Mouse (Mus musculus) 416B (cell line): Measurements from ENCODE around the gene Gmpr2.

Experiments
- DNase-seq: peaks from one replicate; pipeline ENCODE4 v3.0.0; 2011; ENCODE audit warnings: low read depth

Gene Gmpr2

DNA sequence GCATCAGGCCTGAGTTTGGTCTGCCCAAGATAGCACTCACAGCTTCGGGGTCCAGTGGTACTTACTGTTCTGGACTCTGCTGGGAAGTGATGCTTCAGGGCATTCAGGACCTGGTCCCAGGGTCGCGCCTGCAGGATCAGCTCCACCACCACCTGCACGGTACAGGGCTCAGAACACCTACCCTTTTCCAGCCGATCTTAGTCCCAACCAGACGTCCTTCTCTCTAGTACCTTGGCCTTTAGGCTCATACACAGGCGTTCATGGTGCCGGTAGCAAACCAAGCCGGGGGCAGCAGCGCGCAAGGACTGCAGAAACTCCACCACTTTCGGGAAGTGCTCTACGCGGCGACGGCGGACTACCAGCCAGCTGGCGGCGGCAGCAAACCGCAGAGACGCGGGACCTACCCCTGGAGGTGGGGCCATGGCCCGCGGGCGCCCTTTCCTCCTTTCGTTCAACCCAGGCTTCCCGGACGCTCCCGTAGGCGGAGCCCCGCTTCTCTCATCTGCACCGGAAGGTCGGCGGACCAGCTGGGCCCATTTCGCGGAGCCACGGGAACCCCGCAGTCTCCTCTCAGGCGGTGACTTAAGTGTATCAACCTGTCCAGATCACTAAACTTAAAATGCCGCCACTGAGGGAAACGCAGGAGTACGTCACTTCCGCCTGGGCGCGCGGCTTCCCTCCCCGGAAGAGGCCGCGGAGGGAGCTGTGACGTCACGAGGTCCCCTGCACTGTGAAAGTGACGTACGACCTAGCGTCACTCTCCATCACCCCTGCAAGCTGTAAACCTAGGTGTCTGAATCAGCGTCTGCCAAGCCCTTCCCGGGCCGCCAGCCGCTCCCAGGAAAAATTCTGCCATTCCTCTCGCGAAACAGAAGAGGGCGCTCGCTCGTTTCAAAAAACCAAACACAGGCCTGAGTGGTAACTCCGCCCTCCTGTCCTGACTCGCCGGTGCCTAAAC is 9.7 kb downstream of the Gmpr2 start, which contains the start of gene Tinf2:
Gene Tinf2 (minus strand): TSS at position 661 of the 958 bp plus-strand sequence.
- DNase-seq, result peak; percentile 98

- no peak for DNase-seq
These were observed 10.4 kb downstream of the Gmpr2 start for GRCm38 (mm10) chr14:55682118-55682493.

GRCm38 (mm10) chr14:55689433-55689832 is 17.7 kb downstream of the Gmpr2 start:
- no peak for DNase-seq

DNA sequence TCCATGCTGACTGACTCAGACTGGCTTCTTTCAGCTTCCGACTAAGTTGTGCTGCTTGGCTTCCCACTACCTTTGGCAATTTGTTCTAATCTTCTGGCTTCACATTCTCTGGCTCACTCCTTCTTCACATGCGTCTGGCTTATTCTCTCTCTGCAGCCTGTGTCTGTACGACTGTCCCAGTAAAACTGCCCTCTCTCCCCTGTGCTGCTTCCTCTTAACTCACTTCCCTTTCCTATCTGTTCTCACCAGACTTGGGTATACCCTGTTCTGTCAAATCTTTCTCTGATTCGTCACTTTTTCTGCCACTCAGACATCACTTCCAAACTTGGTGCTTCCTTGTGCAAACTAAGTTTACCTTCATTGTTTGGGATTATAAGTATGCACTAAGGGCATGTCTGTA is 25.5 kb downstream of the Gmpr2 start:
- peak; percentile 84 for DNase-seq

GRCm38 (mm10) chr14:55701131-55701530 is 29.4 kb downstream of the Gmpr2 start:
- no peak for DNase-seq

DNA sequence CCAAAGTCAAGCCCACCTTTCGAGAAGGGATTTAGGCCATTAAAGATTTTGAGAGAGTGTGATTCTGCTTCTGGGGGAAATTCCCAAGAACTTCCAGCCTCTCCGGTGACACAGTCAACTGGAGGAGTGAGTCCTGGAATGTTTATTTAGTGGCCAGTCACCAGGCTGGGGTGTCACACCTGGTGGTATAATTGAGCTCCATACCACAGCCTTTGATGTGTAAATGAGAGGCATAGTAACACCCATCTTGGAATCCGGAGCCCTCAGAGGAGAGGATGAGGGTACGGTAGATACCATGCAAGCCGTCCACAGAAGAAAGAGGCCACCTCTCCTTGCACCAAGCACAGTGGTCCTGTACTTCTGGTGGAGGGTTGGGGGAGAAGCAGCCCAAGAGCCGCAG is 31.0 kb downstream of the Gmpr2 start:
- no peak for DNase-seq

DNA sequence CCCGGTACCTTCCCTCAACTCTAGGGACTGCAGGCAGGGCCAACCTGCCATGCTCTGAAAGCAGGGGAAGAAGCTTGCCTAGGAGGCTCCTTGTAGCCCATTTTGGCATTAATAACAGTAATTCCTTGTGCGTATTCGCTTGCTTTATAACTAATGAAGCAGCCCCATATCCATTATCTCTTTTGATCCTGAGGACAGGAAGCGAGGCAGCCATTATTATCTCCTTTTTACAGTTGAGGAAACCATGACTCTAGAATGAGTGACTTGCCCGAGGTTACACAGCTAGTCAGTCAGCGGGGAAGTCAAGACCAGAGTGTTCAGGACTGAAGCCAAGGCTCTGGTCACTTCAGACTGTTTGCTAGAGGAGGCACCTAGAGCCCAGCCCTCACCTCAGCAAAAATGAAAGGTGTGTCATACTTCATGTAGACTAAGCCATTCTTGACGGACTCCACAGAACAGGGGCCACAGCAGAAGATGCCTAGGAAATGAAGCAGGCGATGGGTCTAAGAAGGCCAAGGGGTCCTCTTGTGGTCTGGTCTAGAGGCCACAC is 34.4 kb downstream of the Gmpr2 start:
- no peak for DNase-seq

- no peak for DNase-seq
These were observed 35.7 kb downstream of the Gmpr2 start for GRCm38 (mm10) chr14:55707397-55707796.

DNA sequence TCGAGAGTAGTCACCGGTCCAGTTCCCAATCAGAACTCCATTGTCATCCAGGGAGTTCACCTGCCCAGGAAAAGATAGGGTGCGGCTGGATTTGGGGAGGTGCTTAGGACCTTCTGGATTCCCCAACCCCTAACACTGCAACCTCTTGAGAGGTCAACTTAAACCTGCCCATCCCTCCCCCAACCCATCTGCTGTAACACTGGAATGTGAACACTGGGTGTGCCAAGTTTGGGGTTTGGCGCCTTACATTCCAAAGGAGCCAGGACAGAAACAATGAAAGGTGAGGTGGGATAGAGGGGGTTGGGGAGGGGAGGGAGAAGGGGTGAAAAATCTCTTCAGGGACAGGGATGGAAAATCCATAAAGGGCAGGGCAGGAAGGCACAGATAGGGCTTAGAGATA is 37.8 kb downstream of the Gmpr2 start:
- no peak for DNase-seq

DNA sequence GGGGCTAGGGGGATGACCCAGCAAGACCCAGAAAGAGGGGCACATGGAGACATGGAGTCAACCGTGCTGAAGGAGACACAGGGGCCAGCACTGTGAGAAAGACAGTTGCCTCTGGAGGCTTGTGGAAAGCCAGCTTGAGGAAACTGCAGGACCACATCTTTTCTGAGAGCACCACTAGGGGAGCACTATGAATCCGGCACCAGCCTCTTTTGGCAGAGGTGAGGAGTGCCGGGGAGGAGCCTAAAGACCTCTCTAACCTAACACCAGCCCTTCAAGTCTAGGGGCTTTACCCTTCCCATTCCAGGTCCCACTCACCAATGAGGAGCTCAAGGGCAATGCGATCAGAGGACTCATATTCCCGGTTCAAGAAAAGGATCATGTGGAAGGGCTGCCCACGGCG is 40.0 kb downstream of the Gmpr2 start:
- no peak for DNase-seq

DNA sequence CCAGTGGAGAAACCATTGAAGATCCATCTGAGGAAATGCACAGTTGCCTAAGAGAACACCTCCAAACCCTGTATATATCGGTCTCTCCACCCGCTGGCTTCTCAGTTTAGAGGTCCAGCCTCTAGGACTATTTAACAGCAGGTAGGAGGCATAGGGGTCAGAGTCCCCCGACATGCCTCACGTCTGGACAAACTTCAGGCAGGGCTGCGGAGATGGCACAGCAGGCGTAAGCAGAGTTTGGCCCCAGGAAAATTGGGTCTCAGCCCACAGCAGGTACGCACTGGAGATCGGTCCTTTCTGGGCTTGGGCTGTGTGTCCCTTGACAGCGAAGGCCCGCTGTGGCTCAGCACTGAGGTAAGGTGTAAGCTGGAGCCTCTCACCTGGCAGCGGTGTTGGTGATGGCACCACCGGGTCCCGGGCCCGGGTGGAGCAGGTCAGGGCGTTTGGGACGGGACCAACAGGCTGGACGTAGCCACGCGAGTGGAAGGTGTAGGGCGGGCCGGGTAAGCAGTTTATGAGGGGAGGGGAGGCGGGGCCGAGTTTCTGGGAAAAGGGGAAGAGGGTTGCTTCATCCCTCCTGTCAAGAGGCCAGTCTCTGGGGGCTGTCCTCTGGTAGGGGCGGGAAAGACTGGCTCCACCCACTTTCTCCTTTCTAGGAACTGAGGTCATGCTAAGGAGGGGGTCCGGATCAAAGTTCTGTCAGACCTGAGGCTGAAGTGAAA is 41.4 kb downstream of the Gmpr2 start:
- peak; percentile 41 for DNase-seq

GRCm38 (mm10) chr14:55713729-55714122 is 42.0 kb downstream of the Gmpr2 start, which contains the start of gene Tgm1:
TSS of gene Tgm1 (minus strand) at chr14:55713926.
- DNase-seq, result no peak

DNA sequence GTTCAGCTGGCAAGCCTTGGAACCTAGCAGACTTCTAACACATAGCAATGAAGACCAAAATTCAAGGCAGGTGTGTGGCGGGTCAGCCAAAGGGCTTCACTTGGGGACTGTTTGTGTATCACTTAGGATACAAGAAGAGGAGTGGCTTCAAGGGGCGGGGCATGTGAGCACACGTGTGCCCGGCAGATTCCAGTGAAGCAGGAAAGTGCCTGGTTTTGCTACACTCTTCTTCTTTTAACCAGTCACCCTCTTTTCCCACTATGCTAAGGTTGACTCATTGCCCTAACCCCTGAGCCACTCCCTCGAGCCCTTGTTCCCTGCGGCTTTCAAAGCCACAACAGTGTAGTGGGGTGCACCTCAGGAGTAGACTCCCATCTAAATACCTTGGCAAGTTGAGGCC is 43.2 kb downstream of the Gmpr2 start:
- DNase-seq, result peak; percentile 49

DNA sequence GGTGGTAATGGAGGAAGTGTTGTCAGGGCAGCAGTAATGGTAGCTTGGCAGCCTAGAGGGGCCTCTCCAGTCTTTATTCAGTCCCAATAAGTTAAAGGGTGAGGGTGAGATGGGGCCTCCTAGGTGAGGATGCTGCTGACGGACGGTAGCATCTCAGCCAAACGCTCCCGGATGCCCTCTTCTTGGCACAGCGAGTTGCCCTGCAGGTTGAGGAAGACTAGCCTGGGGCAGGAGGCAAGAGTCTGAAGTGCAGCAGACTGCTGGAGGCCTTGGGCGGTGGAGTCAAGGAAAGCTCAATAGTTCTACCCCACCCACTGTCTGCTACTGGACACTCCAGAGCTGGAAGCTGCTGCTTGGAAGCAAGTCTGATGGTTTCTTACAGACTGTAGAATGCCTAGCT is 44.5 kb downstream of the Gmpr2 start:
- no peak for DNase-seq

DNA sequence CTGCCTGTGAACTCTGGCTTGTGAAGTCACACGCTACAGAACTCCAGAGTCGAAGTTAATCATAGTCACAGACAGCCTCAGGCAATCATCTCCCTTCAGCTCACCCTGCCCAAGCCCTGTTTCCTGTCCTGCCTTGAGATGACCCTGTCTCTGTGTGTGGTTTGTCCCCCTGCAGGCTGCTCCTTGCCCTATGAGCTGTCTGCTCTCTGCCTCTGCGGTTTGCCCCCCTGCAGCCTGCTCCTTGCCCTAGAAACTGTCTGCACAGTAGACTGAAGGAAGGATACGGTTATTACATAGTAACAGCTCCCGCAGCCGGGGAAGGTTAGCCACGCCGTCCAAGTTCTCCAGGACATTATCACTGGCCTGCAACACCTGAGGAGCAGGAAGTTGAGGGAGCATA is 45.1 kb downstream of the Gmpr2 start:
- peak; percentile 41 for DNase-seq

DNA sequence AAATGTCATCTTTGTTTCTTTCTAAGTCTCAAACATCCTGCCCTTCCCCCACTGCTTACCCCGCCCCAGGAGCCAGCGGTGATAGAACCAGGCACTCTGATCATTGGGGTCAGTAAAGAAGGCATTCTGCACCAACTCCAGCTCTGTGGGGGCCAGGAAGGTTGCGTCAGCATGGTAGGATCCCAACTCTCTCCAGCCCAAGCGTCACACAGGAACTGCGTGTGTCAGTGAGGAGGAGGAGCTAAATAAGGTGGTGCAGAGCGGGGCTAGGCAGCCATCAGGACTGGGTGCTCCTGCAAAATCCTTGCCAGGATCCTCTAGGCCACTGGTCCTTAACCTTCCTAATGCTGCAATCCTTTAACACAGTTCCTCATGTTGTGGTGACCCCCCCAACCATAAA is 48.0 kb downstream of the Gmpr2 start:
- no peak for DNase-seq

GRCm38 (mm10) chr14:55720666-55721065 is 48.9 kb downstream of the Gmpr2 start:
- DNase-seq, result no peak

- DNase-seq, result no peak
These were observed 49.3 kb downstream of the Gmpr2 start for GRCm38 (mm10) chr14:55721076-55721475.

DNA sequence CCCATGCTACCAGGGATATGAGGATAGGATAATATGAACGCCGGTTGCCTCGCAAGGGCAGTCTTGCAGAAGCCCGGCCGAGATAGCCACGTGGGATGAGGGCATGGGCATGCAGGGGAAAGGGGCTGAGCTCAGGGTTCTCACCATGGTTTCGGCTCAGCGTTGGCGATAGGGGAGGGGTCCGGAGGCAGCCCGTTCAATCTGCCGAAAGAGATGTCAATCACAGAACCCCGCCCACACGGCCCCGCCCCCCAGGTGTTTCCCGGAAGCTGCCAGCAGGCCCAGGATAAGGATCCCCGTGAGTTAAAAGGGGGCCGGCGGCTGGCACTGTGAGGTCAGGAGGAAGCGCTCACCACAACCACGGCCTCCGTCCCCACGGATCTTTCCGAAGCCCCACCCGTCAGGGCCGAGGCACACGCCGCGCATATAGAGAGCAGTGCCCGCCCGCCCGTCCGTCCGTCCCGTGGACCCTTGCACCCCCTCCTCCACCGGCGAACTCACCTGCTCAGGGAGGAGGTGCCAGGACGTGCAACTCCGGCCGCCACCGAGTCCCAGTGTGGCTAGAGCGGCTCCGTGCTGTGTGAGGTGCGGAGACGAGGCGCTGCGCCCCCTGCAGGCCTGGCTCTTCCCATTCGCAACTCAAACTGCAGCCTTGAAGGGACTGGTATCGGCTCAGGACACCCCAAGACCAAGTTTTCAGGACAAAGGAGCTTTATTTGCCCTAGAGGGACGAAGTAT is 50.1 kb downstream of the Gmpr2 start, which contains the start of gene Rabggta:
Gene Rabggta (minus strand): TSS at position 564 of the 738 bp plus-strand sequence.
- peak; percentile 94 for DNase-seq

DNA sequence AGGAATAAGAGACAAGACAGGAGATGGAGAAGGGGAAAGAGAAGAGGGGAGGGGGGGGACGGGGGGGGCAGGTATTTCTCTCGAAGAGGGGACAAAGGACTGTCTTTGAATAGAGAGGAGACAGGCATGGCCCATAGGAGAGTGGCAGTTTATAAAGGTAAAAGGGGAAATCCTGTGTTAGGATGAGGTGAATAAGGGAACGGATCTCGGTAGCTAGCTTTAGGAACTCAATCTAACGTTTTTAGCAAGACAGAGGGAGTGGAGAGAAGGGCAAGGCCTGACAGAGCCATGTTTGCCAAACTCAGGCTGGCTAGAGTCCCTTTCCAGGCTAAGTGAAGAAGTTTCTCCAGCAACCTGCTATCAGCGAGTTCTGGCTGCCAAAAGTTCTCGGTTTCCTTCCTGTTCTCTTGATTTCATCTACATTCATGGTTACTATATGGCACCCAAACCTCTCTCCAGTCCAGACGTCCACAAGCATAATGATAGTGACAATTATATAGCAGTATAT is 50.8 kb downstream of the Gmpr2 start:
- peak; percentile 56 for DNase-seq

- DNase-seq, result peak; percentile 51
These were observed 51.7 kb downstream of the Gmpr2 start for GRCm38 (mm10) chr14:55723433-55723832.

DNA sequence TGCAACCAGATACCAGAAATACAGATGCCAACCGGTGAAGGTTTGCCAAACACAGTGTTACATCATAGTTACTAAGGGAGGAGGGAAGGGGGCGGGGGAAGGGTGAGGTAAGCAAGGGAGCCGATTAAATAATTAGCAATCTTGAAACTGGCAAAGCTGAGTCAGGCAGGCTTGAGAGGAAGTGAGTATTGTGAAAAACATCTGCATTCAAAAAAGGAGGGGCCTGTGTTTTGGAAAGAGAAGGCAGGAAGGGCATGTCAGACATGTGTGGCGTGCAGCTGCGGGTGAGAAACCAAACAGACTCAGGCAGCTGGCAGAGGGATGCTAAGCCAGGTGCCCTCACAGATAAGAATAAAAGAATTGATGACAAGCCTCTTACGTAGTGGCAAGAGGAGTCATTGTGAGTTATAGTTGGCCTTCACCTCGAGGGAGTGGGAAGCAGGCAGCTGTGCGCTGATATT is 52.7 kb downstream of the Gmpr2 start:
- DNase-seq, result peak; percentile 97
